Mouse (Mus musculus) hindbrain, postnatal 0 days (tissue): ENCODE results near the gene Mical1. TPM values are rescaled to one million over a fixed set of nuclear protein-coding genes. Genes with fewer than 3 reads are reported as not detected.
A peak's percentile ranks its signal among the peaks of the same experiment; 100 is the strongest.

Experiments
- ATAC-seq: fragments of 200-750 bp; cut with Nextera tagmentation; 2 replicates; pipeline ENCODE4 v1.8.0; 2017; ENCODE audit warnings: mild to moderate bottlenecking, moderate TSS enrichment, moderate library complexity
- DNase-seq: peaks from one replicate; pipeline ENCODE4 v3.0.0-alpha.2; 2015; ENCODE audit warnings: low spot score
- H3K27ac ChIP-seq: fragments of 300-500 bp; sonication (generic); 2 replicates; pipeline ENCODE4 v1.5.1; 2014; ENCODE audit warnings: mild to moderate bottlenecking
- H3K27me3 ChIP-seq: fragments of 300-500 bp; sonication (generic); 2 replicates; pipeline ENCODE4 v1.6.1; 2014; ENCODE audit warnings: low read length, mixed read lengths; ENCODE audit not compliant: insufficient read depth
- H3K36me3 ChIP-seq: fragments of 300-500 bp; sonication (generic); 2 replicates; pipeline ENCODE4 v1.6.1; 2014; ENCODE audit warnings: low read length, mixed read lengths; ENCODE audit not compliant: insufficient read depth
- H3K4me1 ChIP-seq: fragments of 300-500 bp; sonication (generic); 2 replicates; pipeline ENCODE4 v1.6.1; 2014; ENCODE audit warnings: antibody characterized with exemption, low read length, mixed read lengths; ENCODE audit not compliant: insufficient read depth
- H3K4me2 ChIP-seq: fragments of 300-500 bp; sonication (generic); 2 replicates; pipeline ENCODE4 v1.6.1; 2014; ENCODE audit warnings: low read depth, mild to moderate bottlenecking, low read length, moderate library complexity, mixed read lengths
- H3K4me3 ChIP-seq: fragments of 300-500 bp; sonication (generic); 2 replicates; pipeline ENCODE4 v1.5.1; 2014; ENCODE audit warnings: low read length
- H3K9ac ChIP-seq: fragments of 300-500 bp; sonication (generic); replicated peaks from 2 replicates; pipeline ENCODE4 v1.6.1; 2014; ENCODE audit warnings: mild to moderate bottlenecking, low read length, moderate library complexity, mixed read lengths
- H3K9me3 ChIP-seq: fragments of 300-500 bp; sonication (generic); 2 replicates; pipeline ENCODE4 v1.6.1; 2016; ENCODE audit warnings: low read length, mixed read lengths
- CTCF ChIP-seq: IDR thresholded peaks from 2 replicates; pipeline ENCODE4 v1.5.1; 2016; ENCODE audit warnings: antibody characterized with exemption, control low read depth, low read depth
- WGBS: fragments of 180-500 bp; shearing (Covaris S2); extraction: QIAGEN DNeasy Blood & Tissue Kit; methylation state at CpG from one replicate; pipeline ENCODE4 v1.1.7; 2014; 5-methylcytosine and 5-hydroxymethylcytosine counted together
- polyA plus RNA-seq: library from polyadenylated mRNA; unstranded; fragments of >200 nt; fragmentation: Nextera tagmentation; extraction: Ambion mirVana; gene quantifications from 2 replicates; pipeline ENCODE4 v1.2.1, GENCODE M21; 2015
- total RNA-seq: library from RNA; depleted of rRNA; stranded (reverse); fragments of >200 nt; gene quantifications from 2 replicates; pipeline ENCODE4 v1.2.3, GENCODE M21; 2014; rRNA removed

Gene Mical1
- total and polyA plus RNA-seq, 2 experiments from 2014 or later: 22.2 to 27.9 TPM

DNA sequence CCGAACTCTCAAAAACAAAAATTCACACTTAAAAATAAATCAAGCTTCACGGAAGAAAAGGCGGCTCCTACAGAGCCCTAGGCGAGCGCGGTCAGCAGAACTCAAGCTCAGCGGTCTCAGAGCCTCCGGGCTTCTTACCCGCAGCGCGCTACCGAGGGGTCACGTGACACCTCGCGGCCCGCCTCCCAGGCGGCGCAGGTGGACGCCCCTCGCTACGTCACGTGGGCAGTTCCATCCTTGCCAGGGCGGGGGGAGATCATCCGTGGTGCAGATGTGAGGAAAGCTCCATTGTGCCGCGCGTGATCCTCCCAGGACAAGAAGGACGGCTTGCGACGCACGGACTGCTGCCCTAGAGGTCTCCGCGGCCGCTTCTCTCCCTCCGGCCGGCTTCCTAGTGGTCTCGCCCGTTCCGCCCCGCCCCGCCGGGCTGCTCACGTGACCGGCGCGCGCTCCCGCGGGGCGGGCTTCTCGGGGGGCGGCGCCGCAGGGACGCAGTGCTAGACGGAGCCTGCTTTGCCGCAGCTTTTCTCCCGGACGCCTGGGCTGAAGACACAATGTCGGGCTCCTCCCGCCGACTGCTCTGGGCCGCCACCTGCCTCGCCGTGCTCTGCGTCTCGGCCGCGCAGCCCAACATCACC, 43.0 kb downstream of the Mical1 start, which contains the start of gene Cd164:
Cd164 (plus strand) TSS at position 434 of the 638 bp plus-strand sequence.
- Histone ChIP-seq H3K9me3 (no peaks in the 10 kb centered on the region), H3K36me3 (no peaks in the 10 kb centered on the region), H3K27ac (peak within 1 kb of the TSS; percentile 100), H3K4me3 (peak within 1 kb of the TSS; percentile 96), H3K4me1 (peaks cover 24% of the 10 kb centered on the region), H3K4me2 (peak within 1 kb of the TSS; percentile 94), H3K27me3 (no peaks in the 10 kb centered on the region), H3K9ac (peak within 1 kb of the TSS; percentile 91)
- WGBS: under 1% methylated on average over 61 of the region's 69 CpGs
- peak; percentile 97 for DNase-seq
- ATAC-seq: peak; percentile 94
- no peak for TF ChIP-seq CTCF

DNA sequence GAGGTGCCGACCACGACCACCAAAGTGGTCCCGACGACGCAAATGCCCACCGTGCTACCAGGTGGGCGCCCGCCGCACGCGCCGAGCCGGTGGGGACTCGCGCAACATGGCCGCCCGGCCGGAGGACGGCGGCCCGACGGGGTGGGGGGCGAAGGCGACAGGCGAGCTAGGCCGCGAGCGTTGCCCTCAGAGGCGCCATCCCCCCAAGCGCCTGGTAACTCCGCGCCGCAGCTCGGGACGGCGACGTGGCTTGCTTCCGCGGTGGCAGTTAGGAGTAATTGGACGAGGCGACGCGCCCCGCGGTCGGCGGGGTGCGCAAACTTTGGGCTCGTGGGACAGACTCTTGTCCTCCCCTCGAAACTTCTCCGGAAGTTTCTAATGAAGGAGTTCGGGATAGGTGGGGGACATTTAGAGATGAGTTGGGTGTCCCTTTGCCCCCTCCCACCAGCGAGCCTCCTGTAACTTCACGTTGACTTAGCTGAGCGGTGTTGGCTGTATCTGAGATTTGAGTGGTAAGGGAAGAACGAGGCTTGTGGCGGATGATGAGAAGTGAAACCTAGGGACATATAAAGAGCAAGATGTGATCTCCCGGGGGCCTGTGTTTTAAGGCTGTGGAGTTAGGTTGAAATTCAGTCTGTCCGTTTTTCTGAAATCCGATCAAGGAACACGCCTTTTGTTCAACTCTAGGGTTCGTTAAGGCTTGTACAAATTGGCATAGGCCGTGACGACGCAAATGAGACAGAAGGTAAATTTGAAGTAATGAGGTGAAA, 43.7 kb downstream of the Mical1 start:
- peaks cover 24% of the 10 kb centered on the region for H3K4me1 ChIP-seq
- H3K9me3 ChIP-seq: no peaks in the 10 kb centered on the region
- peak overlapping the region; percentile 96 for H3K4me3 ChIP-seq
- H3K9ac ChIP-seq: peak overlapping the region; percentile 91
- H3K27me3 ChIP-seq: no peaks in the 10 kb centered on the region
- no peaks in the 10 kb centered on the region for H3K36me3 ChIP-seq
- H3K27ac ChIP-seq: peak overlapping the region; percentile 100
- peak overlapping the region; percentile 94 for H3K4me2 ChIP-seq
- peak; percentile 59 for DNase-seq
- no peak for TF ChIP-seq CTCF
- peak; percentile 57; the same call in 1 of the 2 replicates for ATAC-seq
- WGBS: under 1% methylated on average over 60 of the region's 65 CpGs

DNA sequence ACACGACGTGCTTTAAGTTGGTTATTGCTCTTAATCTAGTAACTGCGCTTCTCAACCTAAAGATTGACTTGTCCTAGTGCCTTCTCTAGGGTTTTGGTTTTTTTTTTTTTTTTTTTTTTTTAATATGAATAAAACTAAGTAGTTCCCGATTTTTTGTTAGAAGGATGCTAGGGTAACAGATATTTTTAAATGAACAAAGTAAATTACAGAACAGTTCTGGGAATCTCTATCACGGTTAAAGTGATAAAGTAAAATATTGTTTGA, 44.2 kb downstream of the Mical1 start:
- H3K4me3 ChIP-seq: peak overlapping the region; percentile 96
- H3K36me3 ChIP-seq: no peaks in the 10 kb centered on the region
- H3K27ac ChIP-seq: no peak overlapping the region
- peaks cover 24% of the 10 kb centered on the region for H3K4me1 ChIP-seq
- 5% methylated on average over 5 of the region's 5 CpGs for WGBS
- DNase-seq: no peak
- no peaks in the 10 kb centered on the region for H3K9me3 ChIP-seq
- H3K9ac ChIP-seq: peak overlapping the region; percentile 91
- no peaks in the 10 kb centered on the region for H3K27me3 ChIP-seq
- H3K4me2 ChIP-seq: peak overlapping the region; percentile 94
- ATAC-seq: no peak
- TF ChIP-seq CTCF: no peak

DNA sequence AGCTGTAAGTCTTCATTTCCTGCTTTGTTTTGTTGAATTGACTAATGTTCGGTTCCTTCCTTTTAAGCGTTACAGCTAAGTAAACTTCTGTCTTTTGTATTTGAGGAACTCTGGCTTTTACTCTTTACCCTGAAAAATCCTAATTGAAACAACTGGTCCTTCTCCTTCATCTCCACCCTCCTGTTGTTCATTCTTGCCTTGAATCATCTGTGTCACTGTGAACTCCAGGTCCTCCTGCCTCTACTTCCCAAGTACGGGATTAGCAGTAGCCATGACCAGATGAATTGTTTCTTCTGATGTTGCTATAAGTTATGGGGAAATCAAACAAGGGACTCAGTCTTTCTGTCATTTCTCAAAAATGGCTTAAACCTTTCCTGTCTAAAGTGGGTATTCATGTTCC, 47.3 kb downstream of the Mical1 start:
- 81% methylated on average over 3 of the region's 3 CpGs for WGBS
- DNase-seq: no peak
- Histone ChIP-seq H3K4me1 (peaks cover 24% of the 10 kb centered on the region), H3K9me3 (no peaks in the 10 kb centered on the region), H3K36me3 (peaks cover 5% of the 10 kb centered on the region; the same call in 1 of the 2 replicates), H3K4me2 (no peak overlapping the region), H3K27me3 (no peaks in the 10 kb centered on the region), H3K9ac (no peak overlapping the region), H3K27ac (no peak overlapping the region), H3K4me3 (no peak overlapping the region)
- no peak for ATAC-seq
- TF ChIP-seq CTCF: no peak

DNA sequence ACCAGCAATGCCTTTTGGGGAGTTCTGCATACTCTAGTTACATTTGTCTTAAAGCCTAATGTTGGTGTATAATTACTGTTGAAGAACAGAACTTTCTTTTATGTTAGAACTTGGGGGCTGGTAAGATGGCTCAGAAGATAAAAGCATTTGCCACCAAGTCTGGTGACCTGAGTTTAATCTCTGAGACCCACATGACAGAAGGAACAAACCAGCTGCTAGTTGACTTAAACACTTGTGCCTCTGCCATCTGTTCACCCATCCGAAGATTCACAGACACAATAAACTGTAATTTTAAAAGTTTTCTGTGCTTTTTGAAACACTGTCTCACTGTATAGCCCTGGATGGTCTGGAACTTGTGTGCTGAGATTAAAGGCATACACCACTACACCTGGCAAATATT, 49.6 kb downstream of the Mical1 start:
- H3K36me3 ChIP-seq: peaks cover 20% of the 10 kb centered on the region; the same call in 1 of the 2 replicates
- no peak overlapping the region for H3K4me2 ChIP-seq
- no peak overlapping the region for H3K9ac ChIP-seq
- DNase-seq: no peak
- ATAC-seq: no peak
- H3K4me3 ChIP-seq: no peak overlapping the region
- H3K27ac ChIP-seq: no peak overlapping the region
- peaks cover 22% of the 10 kb centered on the region for H3K4me1 ChIP-seq
- no peak for TF ChIP-seq CTCF
- 66% methylated on average over 1 of the region's 1 CpGs for WGBS
- no peaks in the 10 kb centered on the region for H3K27me3 ChIP-seq
- no peaks in the 10 kb centered on the region for H3K9me3 ChIP-seq

DNA sequence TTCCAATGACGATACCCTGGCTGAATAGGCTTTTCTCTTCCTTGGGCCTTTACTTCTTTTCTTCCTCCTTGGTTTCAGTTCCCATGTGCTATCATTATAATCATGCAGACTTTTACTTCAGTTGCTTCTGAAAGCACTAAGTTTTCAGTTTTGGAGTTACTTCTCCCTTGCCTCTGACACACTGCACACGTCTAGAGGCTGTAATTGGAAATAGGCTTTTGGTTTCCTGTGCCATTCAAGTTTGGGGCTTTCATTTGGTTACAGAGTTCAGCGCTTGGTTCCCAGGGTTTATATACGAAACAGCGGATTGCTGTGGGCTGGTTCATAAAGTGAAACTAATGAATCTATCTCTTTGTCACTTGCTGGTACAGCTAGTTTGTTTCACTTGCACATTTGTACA, 53.9 kb downstream of the Mical1 start:
- 93% methylated on average over 5 of the region's 5 CpGs for WGBS
- H3K27ac ChIP-seq: no peak overlapping the region
- no peak overlapping the region for H3K4me3 ChIP-seq
- H3K36me3 ChIP-seq: peaks cover 25% of the 10 kb centered on the region
- H3K4me1 ChIP-seq: no peaks in the 10 kb centered on the region
- H3K4me2 ChIP-seq: no peak overlapping the region
- no peaks in the 10 kb centered on the region for H3K27me3 ChIP-seq
- no peak for DNase-seq
- no peak overlapping the region for H3K9ac ChIP-seq
- ATAC-seq: no peak
- H3K9me3 ChIP-seq: no peaks in the 10 kb centered on the region
- no peak for TF ChIP-seq CTCF

DNA sequence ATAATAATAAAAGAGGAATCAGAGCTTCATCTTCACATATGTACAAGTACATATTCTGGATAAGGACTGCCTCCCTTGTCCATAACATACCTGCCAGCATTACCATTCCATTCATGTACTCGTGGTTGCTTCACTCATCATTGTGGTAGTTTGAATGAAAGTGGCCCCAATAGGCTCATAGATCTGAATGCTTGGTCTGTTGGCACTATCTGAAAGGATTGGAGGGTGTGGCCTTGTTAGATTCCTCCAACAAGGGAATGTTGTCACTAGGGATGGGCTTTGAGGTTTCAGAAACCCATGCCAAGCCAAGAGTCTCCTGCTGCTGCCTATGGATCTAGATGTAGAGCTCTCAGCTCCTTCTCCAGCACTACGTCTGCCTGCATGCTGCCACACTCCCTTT, 59.9 kb downstream of the Mical1 start:
- 90% methylated on average over 2 of the region's 2 CpGs for WGBS
- peaks cover 8% of the 10 kb centered on the region for H3K36me3 ChIP-seq

More for the DNA sequence above, 59.9 kb downstream of the Mical1 start:
- Histone ChIP-seq H3K9ac (no peak overlapping the region), H3K4me3 (no peak overlapping the region), H3K27me3 (no peaks in the 10 kb centered on the region), H3K4me1 (no peaks in the 10 kb centered on the region), H3K27ac (no peak overlapping the region), H3K4me2 (no peak overlapping the region), H3K9me3 (no peaks in the 10 kb centered on the region)
- no peak for DNase-seq
- no peak for TF ChIP-seq CTCF
- no peak for ATAC-seq

Other genes with a start within 250 kb of the Mical1 start
- 29.7 and 30.4 TPM in 2 replicates for gene Fig4, start 173.1 kb upstream of the Mical1 start, total RNA-seq
- gene Fig4, start 173.1 kb upstream of the Mical1 start, polyA plus RNA-seq: 29.9 and 32.6 TPM in 2 replicates
- gene Ak9, start 172.3 kb upstream of the Mical1 start, total RNA-seq: 0.18 and 0.21 TPM in 2 replicates
- 0.25 and 0.39 TPM in 2 replicates for gene Ak9, start 172.3 kb upstream of the Mical1 start, polyA plus RNA-seq
- 19.8 and 21.0 TPM in 2 replicates for gene Zbtb24, start 25.9 kb upstream of the Mical1 start, total RNA-seq
- gene Zbtb24, start 25.9 kb upstream of the Mical1 start, polyA plus RNA-seq: 14.3 and 16.6 TPM in 2 replicates
- 48.0 and 74.5 TPM in 2 replicates for gene Smpd2, start 14.1 kb downstream of the Mical1 start, total RNA-seq
- gene Smpd2, start 14.1 kb downstream of the Mical1 start, polyA plus RNA-seq: 50.5 and 52.3 TPM in 2 replicates
- 1.8 and 3.7 TPM in 2 replicates for gene Ppil6, start 14.1 kb downstream of the Mical1 start, total RNA-seq
- 6.5 and 7.7 TPM in 2 replicates for gene Ppil6, start 14.1 kb downstream of the Mical1 start, polyA plus RNA-seq
- 31.3 and 35.7 TPM in 2 replicates for gene Cd164, start 43.1 kb downstream of the Mical1 start, total RNA-seq
- gene Cd164, start 43.1 kb downstream of the Mical1 start, polyA plus RNA-seq: 61.8 and 61.9 TPM in 2 replicates
- gene Ccdc162, start 240.3 kb downstream of the Mical1 start, total RNA-seq: 1.9 and 3.3 TPM in 2 replicates
- gene Ccdc162, start 240.3 kb downstream of the Mical1 start, polyA plus RNA-seq: 1.9 and 2.1 TPM in 2 replicates